Mouse (Mus musculus) stomach, embryonic 14.5 days (tissue): ENCODE measurements around the gene Rab4a. TPM values are rescaled to one million over a fixed set of nuclear protein-coding genes. Genes with fewer than 3 reads are reported as not detected.

Experiments
- ATAC-seq: fragments of 200-750 bp; cut with Nextera tagmentation; 2 replicates; pipeline ENCODE4 v1.8.0; 2017; ENCODE audit warnings: low read depth, moderate TSS enrichment; ENCODE audit not compliant: insufficient number of reproducible peaks, insufficient read depth, low FRiP score
- H3K27ac ChIP-seq: fragments of 300-500 bp; sonication (generic); 2 replicates; pipeline ENCODE4 v1.5.1; 2014; ENCODE audit warnings: mild to moderate bottlenecking, low read length, moderate library complexity, mixed read lengths
- H3K27me3 ChIP-seq: fragments of 300-500 bp; sonication (generic); 2 replicates; pipeline ENCODE4 v1.6.1; 2014; ENCODE audit warnings: low read length, control low read depth, mixed read lengths; ENCODE audit not compliant: control insufficient read depth, insufficient read depth
- H3K36me3 ChIP-seq: fragments of 300-500 bp; sonication (generic); 2 replicates; pipeline ENCODE4 v1.6.1; 2014; ENCODE audit warnings: mild to moderate bottlenecking, control low read depth, low read length, moderate library complexity, mixed read lengths; ENCODE audit not compliant: control insufficient read depth, insufficient read depth
- H3K4me1 ChIP-seq: fragments of 300-500 bp; sonication (generic); 2 replicates; pipeline ENCODE4 v1.6.1; 2014; ENCODE audit warnings: low read length, control low read depth, mixed read lengths; ENCODE audit not compliant: control insufficient read depth, insufficient read depth
- H3K4me2 ChIP-seq: fragments of 300-500 bp; sonication (generic); replicated peaks from 2 replicates; pipeline ENCODE4 v1.6.1; 2014; ENCODE audit warnings: low read depth, low read length, control low read depth
- H3K4me3 ChIP-seq: fragments of 300-500 bp; sonication (generic); 2 replicates; pipeline ENCODE4 v1.5.1; 2014; ENCODE audit warnings: low read depth, low read length, control low read depth
- H3K9ac ChIP-seq: fragments of 300-500 bp; sonication (generic); replicated peaks from 2 replicates; pipeline ENCODE4 v1.6.1; 2014; ENCODE audit warnings: low read depth, mild to moderate bottlenecking, control low read depth, low read length, moderate library complexity, mixed read lengths
- H3K9me3 ChIP-seq: fragments of 300-500 bp; sonication (generic); 2 replicates; pipeline ENCODE4 v1.6.1; 2016; ENCODE audit warnings: low read depth, low read length, control low read depth; ENCODE audit not compliant: control insufficient read depth
- WGBS: fragments of 180-500 bp; shearing (Covaris S2); extraction: QIAGEN DNeasy Blood & Tissue Kit; methylation state at CpG from one replicate; pipeline ENCODE4 v1.1.7; 2014; 5-methylcytosine and 5-hydroxymethylcytosine counted together
- polyA plus RNA-seq: library from polyadenylated mRNA; unstranded; fragments of >200 nt; fragmentation: Nextera tagmentation; extraction: Ambion mirVana; gene quantifications from 2 replicates; pipeline ENCODE4 v1.2.1, GENCODE M21; 2014

Rab4a gene
- polyA plus RNA-seq, 1 experiment from 2014 or later, result 52.6 TPM

DNA sequence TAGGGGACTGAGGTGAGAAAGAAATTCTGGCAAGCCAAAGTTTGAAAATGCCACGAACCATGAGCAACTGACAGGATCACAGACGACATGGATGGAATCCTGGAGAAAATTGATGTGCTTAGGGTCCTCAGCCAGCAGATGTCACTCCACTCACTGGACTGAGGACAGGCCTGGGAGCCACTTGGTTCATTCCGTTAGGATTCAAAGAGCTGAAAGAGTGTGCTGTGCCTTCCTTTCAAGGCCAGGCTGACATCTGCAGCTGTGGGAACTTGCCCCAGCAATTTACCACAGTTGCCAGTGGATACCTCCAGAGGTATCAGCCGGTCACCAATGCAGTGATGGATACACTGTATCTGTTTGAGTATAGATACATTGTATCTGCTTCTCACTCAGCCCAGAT lies 41.1 kb upstream of the Rab4a start:
- H3K27me3 ChIP-seq, result no peaks in the 10 kb centered on the region
- no peaks in the 10 kb centered on the region for H3K36me3 ChIP-seq
- ATAC-seq, result no peak
- H3K9ac ChIP-seq, result no peak overlapping the region
- H3K9me3 ChIP-seq, result no peaks in the 10 kb centered on the region
- H3K4me3 ChIP-seq, result no peak overlapping the region
- H3K4me1 ChIP-seq, result peaks cover 19% of the 10 kb centered on the region
- 41% methylated on average over 4 of the region's 4 CpGs for WGBS
- no peak overlapping the region for H3K4me2 ChIP-seq
- H3K27ac ChIP-seq, result no peak overlapping the region

DNA sequence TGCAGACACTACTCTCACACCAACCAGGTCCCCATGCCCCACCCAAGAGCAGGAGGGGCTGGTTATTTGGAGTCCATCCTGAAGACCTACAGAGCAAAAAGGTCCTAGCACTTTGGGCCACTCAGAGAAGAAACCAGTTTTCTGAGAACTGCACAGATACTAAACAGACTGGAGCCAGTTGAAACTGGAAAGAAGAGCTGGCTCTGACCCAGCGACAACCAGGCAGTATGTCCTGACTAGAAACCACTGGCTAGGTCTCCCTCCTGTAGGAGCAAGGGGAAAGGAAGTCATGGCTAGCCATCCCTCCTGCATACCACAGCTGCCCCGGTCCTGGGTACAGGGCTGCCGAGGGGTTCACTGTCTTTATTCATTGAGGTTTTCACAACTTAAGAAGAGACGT lies 39.3 kb upstream of the Rab4a start:
- ATAC-seq, result no peak
- WGBS, result 73% methylated on average over 4 of the region's 4 CpGs
- peaks cover 16% of the 10 kb centered on the region for H3K4me1 ChIP-seq
- no peaks in the 10 kb centered on the region for H3K27me3 ChIP-seq
- H3K4me2 ChIP-seq, result no peak overlapping the region
- no peak overlapping the region for H3K4me3 ChIP-seq
- H3K9me3 ChIP-seq, result no peaks in the 10 kb centered on the region
- H3K9ac ChIP-seq, result no peak overlapping the region
- no peak overlapping the region for H3K27ac ChIP-seq
- no peaks in the 10 kb centered on the region for H3K36me3 ChIP-seq

DNA sequence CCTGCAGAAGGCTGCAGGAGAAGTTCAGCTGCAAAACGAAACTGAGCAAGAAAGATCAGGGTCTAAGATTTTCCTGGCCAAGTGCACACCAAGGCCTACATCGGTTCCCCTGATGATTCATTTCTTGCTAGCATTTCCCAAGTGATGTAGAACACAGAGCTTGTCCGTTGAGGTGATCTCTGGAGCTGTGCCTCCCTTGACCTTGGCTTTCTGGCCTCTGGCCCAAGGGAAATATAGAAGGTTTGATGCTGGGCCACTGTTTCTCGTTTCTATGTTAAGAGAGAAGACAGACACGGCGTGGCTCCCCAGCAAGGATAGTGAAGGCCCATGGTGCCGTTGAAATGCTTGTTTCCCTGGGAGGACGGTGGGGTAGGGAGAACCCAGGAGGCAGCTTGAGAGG lies 37.9 kb upstream of the Rab4a start:
- H3K4me2 ChIP-seq, result no peak overlapping the region
- 80% methylated on average over 8 of the region's 8 CpGs for whole genome bisulfite sequencing
- no peak overlapping the region for H3K4me3 ChIP-seq
- no peak overlapping the region for H3K9ac ChIP-seq
- H3K27ac ChIP-seq, result no peak overlapping the region
- H3K9me3 ChIP-seq, result no peaks in the 10 kb centered on the region
- ATAC-seq, result no peak
- no peaks in the 10 kb centered on the region for H3K36me3 ChIP-seq
- no peaks in the 10 kb centered on the region for H3K27me3 ChIP-seq
- H3K4me1 ChIP-seq, result peaks cover 7% of the 10 kb centered on the region; the same call in 1 of the 2 replicates

DNA sequence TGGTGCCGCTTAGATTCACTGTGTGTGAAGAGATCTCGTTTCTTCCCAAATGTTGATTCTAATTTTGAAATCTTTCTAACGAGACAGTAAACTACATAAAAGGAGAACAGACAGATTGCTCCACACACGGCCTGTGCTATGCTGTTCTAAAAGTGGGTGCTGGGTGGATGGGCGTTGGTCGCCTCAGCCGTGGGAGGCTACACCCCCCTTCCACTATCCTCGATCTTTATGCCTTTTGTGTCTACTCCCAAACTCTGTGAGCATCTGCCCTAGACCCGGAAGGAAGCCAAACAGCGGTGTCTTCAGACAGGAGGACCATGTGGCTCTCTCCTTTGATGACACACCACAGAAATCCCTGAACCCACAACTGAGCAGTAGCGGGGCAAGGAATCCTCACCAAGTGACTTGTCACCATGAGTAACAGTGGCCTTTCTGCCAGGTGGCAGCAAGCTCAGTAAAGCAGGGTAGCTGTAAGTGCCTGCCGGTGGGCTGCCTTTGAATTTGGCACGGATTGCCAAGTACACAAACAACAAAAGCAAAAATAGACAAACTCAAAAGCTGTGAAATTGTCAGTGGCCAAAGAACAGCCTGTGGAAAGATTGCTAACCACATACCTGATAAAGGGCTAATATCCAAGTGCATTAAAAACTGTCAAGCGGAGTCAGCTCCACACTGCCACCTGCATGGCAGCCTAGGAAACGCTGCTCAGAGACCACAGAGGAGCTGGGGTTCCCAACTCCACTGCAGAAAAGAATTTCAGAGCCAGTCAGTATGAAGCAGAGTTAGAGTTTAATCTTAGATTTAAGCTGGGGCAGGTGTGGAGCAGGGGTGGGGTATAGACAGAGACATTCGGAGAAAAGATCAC lies 37.1 kb upstream of the Rab4a start:
- no peaks in the 10 kb centered on the region for H3K9me3 ChIP-seq
- no peak overlapping the region for H3K9ac ChIP-seq
- WGBS, result 63% methylated on average over 16 of the region's 16 CpGs
- 0 out of 2 replicates have a peak, but pooled peaks cover 4% of the 10 kb centered on the region for H3K4me1 ChIP-seq
- no peak overlapping the region for H3K27ac ChIP-seq
- ATAC-seq, result no peak
- no peak overlapping the region for H3K4me2 ChIP-seq
- H3K36me3 ChIP-seq, result no peaks in the 10 kb centered on the region
- no peak overlapping the region for H3K4me3 ChIP-seq
- H3K27me3 ChIP-seq, result no peaks in the 10 kb centered on the region

DNA sequence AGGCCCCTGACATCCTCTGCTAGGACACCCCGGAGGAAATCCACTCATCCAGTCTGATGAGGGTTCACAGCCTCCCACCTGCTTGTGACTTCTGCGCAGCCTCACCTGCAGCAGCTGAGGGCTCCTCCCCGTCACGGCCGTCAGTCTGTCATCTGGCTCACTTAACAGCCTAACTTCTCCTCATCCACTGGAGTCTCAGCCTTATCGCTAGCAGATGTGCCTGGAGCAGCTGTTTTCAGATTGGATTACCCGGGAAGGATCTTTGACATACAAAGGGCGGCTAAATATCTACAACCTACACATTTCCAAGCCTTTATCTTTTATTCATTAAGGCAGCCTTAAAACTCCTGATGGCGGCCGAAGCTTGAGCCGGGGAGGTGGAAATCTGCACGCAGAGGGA lies 32.3 kb upstream of the Rab4a start:
- ATAC-seq, result no peak
- H3K4me3 ChIP-seq, result no peak overlapping the region
- H3K36me3 ChIP-seq, result no peaks in the 10 kb centered on the region
- H3K9ac ChIP-seq, result no peak overlapping the region
- no peak overlapping the region for H3K27ac ChIP-seq
- no peaks in the 10 kb centered on the region for H3K9me3 ChIP-seq
- no peaks in the 10 kb centered on the region for H3K27me3 ChIP-seq
- WGBS, result 68% methylated on average over 12 of the region's 12 CpGs
- no peaks in the 10 kb centered on the region for H3K4me1 ChIP-seq
- H3K4me2 ChIP-seq, result no peak overlapping the region

DNA sequence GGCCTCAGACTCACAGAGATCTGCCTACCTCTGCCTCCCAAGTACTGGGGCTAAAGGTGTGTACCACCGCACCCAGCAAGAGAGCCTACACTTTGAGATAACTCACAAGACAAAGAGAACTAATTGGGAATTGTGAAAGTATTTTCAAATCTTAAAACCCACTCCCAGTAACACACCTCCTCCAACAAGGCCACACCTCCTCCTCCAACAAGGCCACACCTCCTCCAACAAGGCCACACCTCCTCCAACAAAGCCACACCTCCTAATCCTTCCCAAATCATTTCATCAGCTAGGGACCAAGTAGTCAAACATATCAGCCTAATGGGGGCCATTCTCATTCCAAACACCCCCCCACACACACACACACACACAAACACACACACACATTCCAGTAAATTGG lies 31.3 kb upstream of the Rab4a start:
- Histone ChIP-seq H3K9ac (no peak overlapping the region), H3K27me3 (no peaks in the 10 kb centered on the region), H3K9me3 (no peaks in the 10 kb centered on the region), H3K4me3 (no peak overlapping the region), H3K36me3 (no peaks in the 10 kb centered on the region), H3K27ac (no peak overlapping the region), H3K4me1 (no peaks in the 10 kb centered on the region), H3K4me2 (no peak overlapping the region)
- ATAC-seq, result no peak
- WGBS, result 100% methylated on average over 1 of the region's 1 CpGs

DNA sequence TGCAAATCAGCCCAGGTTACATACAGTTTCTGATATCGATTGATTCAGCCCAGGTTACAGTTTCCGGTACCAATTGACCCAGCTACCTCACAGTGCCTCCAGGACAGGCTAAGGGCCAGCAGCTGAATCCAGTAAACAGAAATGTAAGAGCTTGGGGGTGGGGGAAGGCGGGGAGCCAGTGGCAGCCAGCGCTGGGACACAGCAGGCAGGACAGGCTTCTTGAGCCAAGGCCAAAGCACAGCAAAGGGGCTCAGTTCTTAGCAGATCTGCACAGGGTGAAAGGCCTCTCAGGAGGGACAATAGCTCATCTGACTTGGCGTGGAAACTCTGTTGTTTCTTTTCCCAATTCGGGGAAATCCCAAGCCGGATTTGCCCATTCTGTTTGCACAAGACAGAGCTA lies 28.5 kb upstream of the Rab4a start:
- H3K36me3 ChIP-seq, result no peaks in the 10 kb centered on the region
- WGBS, result 47% methylated on average over 7 of the region's 7 CpGs
- no peak overlapping the region for H3K4me2 ChIP-seq
- H3K9ac ChIP-seq, result no peak overlapping the region
- H3K9me3 ChIP-seq, result no peaks in the 10 kb centered on the region
- H3K4me3 ChIP-seq, result no peak overlapping the region
- no peaks in the 10 kb centered on the region for H3K27me3 ChIP-seq
- ATAC-seq, result no peak
- peaks cover 7% of the 10 kb centered on the region for H3K4me1 ChIP-seq
- H3K27ac ChIP-seq, result no peak overlapping the region

DNA sequence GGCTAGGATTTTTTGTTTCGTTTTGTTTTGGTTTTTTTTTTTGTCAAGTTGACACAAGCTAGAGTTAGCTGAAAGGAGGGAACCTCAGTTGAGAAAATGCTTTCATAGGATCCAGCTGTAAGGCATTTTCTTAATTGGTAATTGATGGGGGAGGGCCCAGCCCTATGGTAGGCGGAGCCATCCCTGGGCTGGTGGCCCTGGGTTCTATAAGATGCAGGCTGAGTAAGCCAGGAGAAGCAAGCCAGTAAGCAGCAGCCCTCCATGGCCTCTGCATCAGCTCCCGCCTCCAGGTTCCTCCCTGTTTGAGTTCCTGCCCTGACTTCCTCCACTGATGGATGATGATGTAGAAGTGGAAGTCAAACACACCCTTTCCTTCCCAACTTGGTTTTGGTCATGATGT lies 25.3 kb upstream of the Rab4a start:
- H3K9ac ChIP-seq, result no peak overlapping the region
- H3K27me3 ChIP-seq, result no peaks in the 10 kb centered on the region
- peaks cover 12% of the 10 kb centered on the region for H3K4me1 ChIP-seq
- H3K4me2 ChIP-seq, result no peak overlapping the region
- WGBS, result 52% methylated on average over 3 of the region's 3 CpGs
- H3K9me3 ChIP-seq, result no peaks in the 10 kb centered on the region
- H3K4me3 ChIP-seq, result no peak overlapping the region
- no peak overlapping the region for H3K27ac ChIP-seq
- no peaks in the 10 kb centered on the region for H3K36me3 ChIP-seq
- no peak for ATAC-seq

DNA sequence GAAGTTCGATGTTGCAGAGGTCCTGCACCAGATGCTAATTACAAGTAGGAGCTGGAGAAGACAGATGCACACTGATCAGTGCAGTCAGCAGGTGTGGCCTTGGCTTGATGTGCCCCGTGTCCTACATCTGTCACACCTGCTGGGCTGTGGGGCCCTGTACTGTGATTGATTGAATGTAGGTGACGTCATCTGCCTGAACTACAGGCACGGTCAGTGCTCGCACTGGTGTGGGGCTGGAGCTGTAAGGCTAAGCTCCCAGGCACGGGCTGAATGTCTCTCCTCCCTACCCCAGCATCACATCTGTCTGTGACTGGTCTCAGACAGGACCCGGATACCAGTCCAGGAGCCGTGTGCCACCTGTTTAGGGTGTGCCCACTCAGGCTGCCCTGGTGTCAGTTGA lies 24.5 kb upstream of the Rab4a start:
- H3K27me3 ChIP-seq, result no peaks in the 10 kb centered on the region

More for the DNA sequence above, 24.5 kb upstream of the Rab4a start:
- Histone ChIP-seq H3K9ac (no peak overlapping the region), H3K4me1 (peaks cover 12% of the 10 kb centered on the region), H3K36me3 (no peaks in the 10 kb centered on the region), H3K9me3 (no peaks in the 10 kb centered on the region), H3K4me2 (no peak overlapping the region), H3K4me3 (no peak overlapping the region), H3K27ac (no peak overlapping the region)
- no peak for ATAC-seq
- 16% methylated on average over 8 of the region's 8 CpGs for WGBS
